11 mouse cellular contexts compared by ENCODE assay signal in genomic region chr2:26486264-26486810, GRCm38 (mm10). TPM values are rescaled to one million over a fixed set of nuclear protein-coding genes. Genes with fewer than 3 reads are reported as not detected.
DNase-seq lines count a peak whose midpoint lies in the region; ATAC-seq and TF ChIP-seq lines count a peak whose summit lies in the region.
"Had no signal": no experiment of that assay in that cellular context is flagged by ENCODE, and none has a peak within 500 bp of the region (broad histone marks: within the 10 kb centered on the region; RNA-seq: fewer than 3 reads in every experiment).

No protein-coding gene starts in this region.

- DNase-seq in heart, postnatal 0 days (ENCODE audit: low spot score) = no peak
- no peak for DNase-seq in heart, postnatal 14 days
- no peak for DNase-seq in hindbrain, postnatal 0 days (ENCODE audit: low spot score)
- no peak for DNase-seq in neural tube, embryonic 11.5 days (ENCODE audit: low spot score)
- DNase-seq in thymus, postnatal 25 days = no peak
- DNase-seq in liver = no peak
- no peak for DNase-seq in frontal cortex, postnatal 25 days (ENCODE audit: low spot score in 2 of 2)
- DNase-seq: gastrocnemius, postnatal 14 days; thymus, postnatal 4 days had no signal

- TF ChIP-seq EP300 in heart, postnatal 0 days (IDR thresholded peaks at IDR 0.05; ENCODE audit: low read depth) = no peak

- 30% methylated on average over 5 of the region's 5 CpGs for WGBS in heart, postnatal 0 days
- WGBS in embryonic facial prominence, embryonic 13.5 days = 28% methylated on average over 5 of the region's 5 CpGs
- WGBS in hindbrain, postnatal 0 days = 22% methylated on average over 5 of the region's 5 CpGs
- 13% methylated on average over 5 of the region's 5 CpGs for WGBS in neural tube, embryonic 11.5 days

- H3K27ac ChIP-seq in heart, postnatal 0 days (ENCODE audit: low read depth) = peak overlapping the region; percentile 18
- H3K27ac ChIP-seq in embryonic facial prominence, embryonic 13.5 days = peak overlapping the region; percentile 65
- H3K27ac ChIP-seq in hindbrain, postnatal 0 days = peak overlapping the region; percentile 89
- H3K27ac ChIP-seq in neural tube, embryonic 11.5 days (ENCODE audit: low read depth, low read length) = peak overlapping the region; percentile 95
- H3K27ac ChIP-seq: liver, embryonic 14.5 days had no signal

- ATAC-seq in heart, postnatal 0 days (ENCODE audit: insufficient read depth, low read depth) = no peak
- no peak for ATAC-seq in embryonic facial prominence, embryonic 13.5 days (ENCODE audit: insufficient number of reproducible peaks, insufficient read depth, low FRiP score, low TSS enrichment, low read depth)
- no peak for ATAC-seq in hindbrain, postnatal 0 days
- no peak; the same call in 1 of the 2 replicates for ATAC-seq in neural tube, embryonic 11.5 days (ENCODE audit: insufficient read depth, low FRiP score, low TSS enrichment)

- H3K4me3 ChIP-seq in heart, postnatal 0 days (ENCODE audit: low read depth, low read length) = no peak overlapping the region
- H3K4me3 ChIP-seq in embryonic facial prominence, embryonic 13.5 days = no peak overlapping the region
- H3K4me3 ChIP-seq in hindbrain, postnatal 0 days (ENCODE audit: low read length) = no peak overlapping the region
- H3K4me3 ChIP-seq in neural tube, embryonic 11.5 days (ENCODE audit: low read depth, low read length) = 0 out of 2 replicates have a peak overlapping the region, but pooled peaks have one; percentile 0

- no peaks in the 10 kb centered on the region for H3K27me3 ChIP-seq in heart, postnatal 0 days (ENCODE audit: control insufficient read depth, insufficient read depth, low read length)
- H3K27me3 ChIP-seq in embryonic facial prominence, embryonic 13.5 days = no peaks in the 10 kb centered on the region
- no peaks in the 10 kb centered on the region for H3K27me3 ChIP-seq in hindbrain, postnatal 0 days (ENCODE audit: insufficient read depth, low read length)
- no peaks in the 10 kb centered on the region for H3K27me3 ChIP-seq in neural tube, embryonic 11.5 days (ENCODE audit: control insufficient read depth, insufficient read depth, low read length)

- H3K4me2 ChIP-seq in heart, postnatal 0 days (ENCODE audit: low read depth, low read length) = no peak overlapping the region; the same call in 1 of the 2 replicates
- H3K4me2 ChIP-seq in embryonic facial prominence, embryonic 13.5 days = peak overlapping the region; percentile 20; the same call in 1 of the 2 replicates
- H3K4me2 ChIP-seq in hindbrain, postnatal 0 days (ENCODE audit: low read depth, low read length) = peak overlapping the region; percentile 32
- peak overlapping the region; percentile 44 for H3K4me2 ChIP-seq in neural tube, embryonic 11.5 days (ENCODE audit: low read depth)

- peaks cover 39% of the 10 kb centered on the region for H3K36me3 ChIP-seq in heart, postnatal 0 days (replicated peaks; ENCODE audit: control insufficient read depth, insufficient read depth, low read length)
- H3K36me3 ChIP-seq in embryonic facial prominence, embryonic 13.5 days = peaks cover 35% of the 10 kb centered on the region
- H3K36me3 ChIP-seq in hindbrain, postnatal 0 days (ENCODE audit: insufficient read depth, low read length) = peaks cover 3% of the 10 kb centered on the region; the same call in 1 of the 2 replicates
- peaks cover 8% of the 10 kb centered on the region for H3K36me3 ChIP-seq in neural tube, embryonic 11.5 days (ENCODE audit: control insufficient read depth, insufficient read depth, low read length)

- intact Hi-C loops in heart, postnatal 14 days (cut with DNase I) = no loop called here

- H3K9me3 ChIP-seq in heart, postnatal 0 days (replicated peaks; ENCODE audit: control insufficient read depth, low read length) = no peaks in the 10 kb centered on the region
- H3K9me3 ChIP-seq in embryonic facial prominence, embryonic 13.5 days = no peaks in the 10 kb centered on the region
- H3K9me3 ChIP-seq in hindbrain, postnatal 0 days (ENCODE audit: low read length) = no peaks in the 10 kb centered on the region
- H3K9me3 ChIP-seq in neural tube, embryonic 11.5 days (ENCODE audit: control insufficient read depth, low read length) = no peaks in the 10 kb centered on the region

- TF ChIP-seq CTCF in heart, postnatal 0 days (IDR thresholded peaks at IDR 0.05; ENCODE audit: low read depth) = no peak
- no peak for TF ChIP-seq CTCF in hindbrain, postnatal 0 days (IDR thresholded peaks at IDR 0.05; ENCODE audit: low read depth)

- peaks cover 46% of the 10 kb centered on the region; the same call in 1 of the 2 replicates for H3K4me1 ChIP-seq in heart, postnatal 0 days (ENCODE audit: control insufficient read depth, insufficient read depth)
- peaks cover 82% of the 10 kb centered on the region for H3K4me1 ChIP-seq in embryonic facial prominence, embryonic 13.5 days
- peaks cover 60% of the 10 kb centered on the region for H3K4me1 ChIP-seq in hindbrain, postnatal 0 days (ENCODE audit: insufficient read depth, low read length)
- peaks cover 83% of the 10 kb centered on the region for H3K4me1 ChIP-seq in neural tube, embryonic 11.5 days (ENCODE audit: control insufficient read depth, insufficient read depth, low read length)

- no peak overlapping the region for H3K9ac ChIP-seq in heart, postnatal 0 days (replicated peaks; ENCODE audit: low read depth, low read length)
- 0 out of 2 replicates have a peak overlapping the region, but pooled peaks have one; percentile 7 for H3K9ac ChIP-seq in embryonic facial prominence, embryonic 13.5 days
- H3K9ac ChIP-seq in hindbrain, postnatal 0 days (replicated peaks; ENCODE audit: low read length) = peak overlapping the region; percentile 13; the same call in 1 of the 2 replicates
- peak overlapping the region; percentile 47 for H3K9ac ChIP-seq in neural tube, embryonic 11.5 days (ENCODE audit: low read length)
- H3K9ac ChIP-seq: liver, embryonic 14.5 days had no signal

RNA-seq across cellular contexts. Expression of gene Notch1, which starts 30.1 kb away (rescaled TPM):
- 54.0 and 63.3 TPM in 2 replicates for total RNA-seq in heart, postnatal 0 days (2014; rRNA removed; ENCODE audit: low replicate concordance)
- 4.9 and 5.7 TPM in 2 replicates for polyA plus RNA-seq in heart, postnatal 0 days (2015; fragmentation: Nextera tagmentation; extraction: Ambion mirVana)
- 10 to 100 TPM; 43.8 to 49.4 TPM for total RNA-seq in heart, postnatal 14 days (2021)
- 17.3 and 17.8 TPM in 2 replicates for polyA plus RNA-seq in embryonic facial prominence, embryonic 13.5 days (2015; fragmentation: Nextera tagmentation; extraction: Ambion mirVana)
- 75.2 and 75.9 TPM in 2 replicates for total RNA-seq in hindbrain, postnatal 0 days (2014; rRNA removed)
- 9.2 and 10.0 TPM in 2 replicates for polyA plus RNA-seq in hindbrain, postnatal 0 days (2015; fragmentation: Nextera tagmentation; extraction: Ambion mirVana)
- 56.9 and 60.4 TPM in 2 replicates for polyA plus RNA-seq in neural tube, embryonic 11.5 days (2014; fragmentation: Nextera tagmentation; extraction: Ambion mirVana)

RNA-seq across cellular contexts. Expression of gene Sec16a, which starts 41.3 kb away (rescaled TPM):
- total RNA-seq in heart, postnatal 0 days (2014; rRNA removed; ENCODE audit: low replicate concordance) = 48.3 and 49.0 TPM in 2 replicates
- polyA plus RNA-seq in heart, postnatal 0 days (2015; fragmentation: Nextera tagmentation; extraction: Ambion mirVana) = 7.1 and 7.5 TPM in 2 replicates
- 10 to 100 TPM; 37.4 to 40.5 TPM for total RNA-seq in heart, postnatal 14 days (2021)
- polyA plus RNA-seq in embryonic facial prominence, embryonic 13.5 days (2015; fragmentation: Nextera tagmentation; extraction: Ambion mirVana) = 22.7 and 27.9 TPM in 2 replicates
- total RNA-seq in hindbrain, postnatal 0 days (2014; rRNA removed) = 60.9 and 89.2 TPM in 2 replicates
- polyA plus RNA-seq in hindbrain, postnatal 0 days (2015; fragmentation: Nextera tagmentation; extraction: Ambion mirVana) = 9.9 and 10.5 TPM in 2 replicates
- 40.2 and 40.5 TPM in 2 replicates for polyA plus RNA-seq in neural tube, embryonic 11.5 days (2014; fragmentation: Nextera tagmentation; extraction: Ambion mirVana)

Comparison
In these comparisons a context has a peak if more than half of its experiments do, and no peak if none do; other contexts are left out.
1. H3K27ac ChIP-seq: peak in every context shown above with its lines; median percentile 95 in neural tube, embryonic 11.5 days; 89 in hindbrain, postnatal 0 days; 65 in embryonic facial prominence, embryonic 13.5 days; 18 in heart, postnatal 0 days.